Mouse (Mus musculus): ENCODE measurements around the gene Lpar2. TPM values are rescaled to one million over a fixed set of nuclear protein-coding genes. Genes with fewer than 3 reads are reported as not detected.

Gene Lpar2
- total and polyA plus RNA-seq, 3 experiments: 0.74 to 3.0 (median 1.2) TPM

- H3K36me3 ChIP-seq (replicated peaks in 1 of 2; ENCODE audit: control insufficient read depth in 1 of 2, insufficient read depth in 1 of 2, low read length in 1 of 2): peaks cover 0 to 20% of the 10 kb centered on the region in 2 experiments
- no peak for DNase-seq (ENCODE audit: extremely low read depth)
- H3K79me2 ChIP-seq (replicated peaks; ENCODE audit: control insufficient read depth, extremely low read depth, insufficient read depth, poor library complexity, severe bottlenecking): no peaks in the 10 kb centered on the region
- TF ChIP-seq ZMIZ1 (IDR thresholded peaks at IDR 0.05; ENCODE audit: low read depth, low read length) (no peak), BHLHE40 (IDR thresholded peaks at IDR 0.05; ENCODE audit: low read depth, low read length) (no peak), EP300 (IDR thresholded peaks at IDR 0.05; ENCODE audit: low read length) (no peak), RAD21 (IDR thresholded peaks at IDR 0.05; ENCODE audit: low read depth, low read length) (no peak), USF1 (IDR thresholded peaks at IDR 0.05; ENCODE audit: low read depth, low read length) (no peak), SMC3 (IDR thresholded peaks at IDR 0.05; ENCODE audit: low read depth, low read length) (no peak), ZKSCAN1 (IDR thresholded peaks at IDR 0.05; ENCODE audit: borderline replicate concordance, low read depth, low read length) (no peak), CHD2 (IDR thresholded peaks at IDR 0.05; ENCODE audit: low read length) (no peak), RCOR1 (conservative IDR thresholded peaks at IDR 0.05; ENCODE audit: low read depth, low read length) (no peak), CHD1 (IDR thresholded peaks at IDR 0.05; ENCODE audit: low read depth, low read length) (no peak), HCFC1 (IDR thresholded peaks at IDR 0.05; ENCODE audit: low read depth, low read length) (no peak), MAZ (IDR thresholded peaks at IDR 0.05; ENCODE audit: low read depth, low read length) (no peak), USF2 (conservative IDR thresholded peaks at IDR 0.05; ENCODE audit: low read depth, low read length) (no peak), MXI1 (IDR thresholded peaks at IDR 0.05; ENCODE audit: low read depth, low read length) (no peak)
- no peak overlapping the region for H3K4me2 ChIP-seq (ENCODE audit: insufficient read depth, low read depth, poor library complexity, severe bottlenecking)
- in situ Hi-C loops (cut with MboI; ENCODE audit: low pct_ligation_motif_present, low pct_unique_long_range_greater_than_20kb, low sequenced_read_pairs) (no loop called here), dilution Hi-C loops (cut with MboI; ENCODE audit: extremely low pct_ligation_motif_present, extremely low pct_unique_long_range_greater_than_20kb, low sequenced_read_pairs) (no loop called here)
- no peak overlapping the region for H3K27ac ChIP-seq (ENCODE audit: insufficient read depth, low read depth)
- peaks cover 27% of the 10 kb centered on the region for H3K9me3 ChIP-seq (replicated peaks; ENCODE audit: low read length)
- no peak overlapping the region for H3K9ac ChIP-seq (ENCODE audit: insufficient read depth, low read depth)
- no peaks in the 10 kb centered on the region for H3K27me3 ChIP-seq (replicated peaks)
- no peaks in the 10 kb centered on the region for H3K4me1 ChIP-seq (ENCODE audit: control insufficient read depth in 1 of 2, insufficient read depth in 2 of 2)
- no peak overlapping the region for H3K4me3 ChIP-seq (replicated peaks in 1 of 3; ENCODE audit: low read depth in 2 of 3, low read length in 2 of 3, poor library complexity in 1 of 3)
These were observed 55.8 kb downstream of the Lpar2 start for GRCm38 (mm10) chr8:69877992-69878391.

GRCm38 (mm10) chr8:69879678-69880077 is 57.4 kb downstream of the Lpar2 start:
- DNase-seq (ENCODE audit: extremely low read depth): no peak
- in situ Hi-C loops (cut with MboI; ENCODE audit: low pct_ligation_motif_present, low pct_unique_long_range_greater_than_20kb, low sequenced_read_pairs) (no loop called here), dilution Hi-C loops (cut with MboI; ENCODE audit: extremely low pct_ligation_motif_present, extremely low pct_unique_long_range_greater_than_20kb, low sequenced_read_pairs) (no loop called here)
- Histone ChIP-seq H3K27me3 (replicated peaks) (no peaks in the 10 kb centered on the region), H3K36me3 (replicated peaks in 1 of 2; ENCODE audit: control insufficient read depth in 1 of 2, insufficient read depth in 1 of 2, low read length in 1 of 2) (peaks cover 0 to 20% of the 10 kb centered on the region in 2 experiments), H3K9ac (ENCODE audit: insufficient read depth, low read depth) (no peak overlapping the region), H3K79me2 (replicated peaks; ENCODE audit: control insufficient read depth, extremely low read depth, insufficient read depth, poor library complexity, severe bottlenecking) (no peaks in the 10 kb centered on the region), H3K9me3 (replicated peaks; ENCODE audit: low read length) (peaks cover 31% of the 10 kb centered on the region), H3K27ac (ENCODE audit: insufficient read depth, low read depth) (no peak overlapping the region), H3K4me3 (replicated peaks in 1 of 3; ENCODE audit: low read depth in 2 of 3, low read length in 2 of 3, poor library complexity in 1 of 3) (no peak overlapping the region), H3K4me1 (ENCODE audit: control insufficient read depth in 1 of 2, insufficient read depth in 2 of 2) (no peaks in the 10 kb centered on the region), H3K4me2 (ENCODE audit: insufficient read depth, low read depth, poor library complexity, severe bottlenecking) (no peak overlapping the region)
- TF ChIP-seq BHLHE40 (IDR thresholded peaks at IDR 0.05; ENCODE audit: low read depth, low read length) (no peak), RAD21 (IDR thresholded peaks at IDR 0.05; ENCODE audit: low read depth, low read length) (no peak), SIN3A (IDR thresholded peaks at IDR 0.05; ENCODE audit: low read length) (no peak), IRF4 (IDR thresholded peaks at IDR 0.05; ENCODE audit: low read depth, low read length) (no peak), POLR2A (IDR thresholded peaks at IDR 0.05; ENCODE audit: low read depth, low read length) (no peak), TBP (conservative IDR thresholded peaks at IDR 0.05; ENCODE audit: low read depth, low read length) (no peak), MYC (IDR thresholded peaks at IDR 0.05; ENCODE audit: low read depth, low read length) (no peak), NRF1 (IDR thresholded peaks at IDR 0.05; ENCODE audit: low read depth, low read length) (no peak), JUN (IDR thresholded peaks at IDR 0.05; ENCODE audit: insufficient read depth, low read depth, low read length) (no peak), ZMIZ1 (IDR thresholded peaks at IDR 0.05; ENCODE audit: low read depth, low read length) (no peak), HCFC1 (IDR thresholded peaks at IDR 0.05; ENCODE audit: low read depth, low read length) (no peak), JUND (conservative IDR thresholded peaks at IDR 0.05; ENCODE audit: low read depth, low read length) (no peak), SMC3 (IDR thresholded peaks at IDR 0.05; ENCODE audit: low read depth, low read length) (no peak), CTCF (conservative IDR thresholded peaks at IDR 0.05 in 1 of 2, IDR thresholded peaks at IDR 0.05 in 1 of 2; ENCODE audit: low read depth in 2 of 2, low read length in 2 of 2) (no peak), MXI1 (IDR thresholded peaks at IDR 0.05; ENCODE audit: low read depth, low read length) (no peak), ZNF384 (IDR thresholded peaks at IDR 0.05; ENCODE audit: low read depth, low read length) (no peak), NELFE (IDR thresholded peaks at IDR 0.05; ENCODE audit: low read depth, low read length) (no peak), USF2 (conservative IDR thresholded peaks at IDR 0.05; ENCODE audit: low read depth, low read length) (no peak)
